Mouse (Mus musculus): Measurements from ENCODE around the gene Rasip1. TPM values are rescaled to one million over a fixed set of nuclear protein-coding genes. Genes with fewer than 3 reads are reported as not detected.
A peak's percentile ranks its signal among the peaks of the same experiment; 100 is the strongest.

The Rasip1 gene
- total and polyA plus RNA-seq, 2 experiments from 2014 or later = 27.2 to 37.4 TPM

DNA sequence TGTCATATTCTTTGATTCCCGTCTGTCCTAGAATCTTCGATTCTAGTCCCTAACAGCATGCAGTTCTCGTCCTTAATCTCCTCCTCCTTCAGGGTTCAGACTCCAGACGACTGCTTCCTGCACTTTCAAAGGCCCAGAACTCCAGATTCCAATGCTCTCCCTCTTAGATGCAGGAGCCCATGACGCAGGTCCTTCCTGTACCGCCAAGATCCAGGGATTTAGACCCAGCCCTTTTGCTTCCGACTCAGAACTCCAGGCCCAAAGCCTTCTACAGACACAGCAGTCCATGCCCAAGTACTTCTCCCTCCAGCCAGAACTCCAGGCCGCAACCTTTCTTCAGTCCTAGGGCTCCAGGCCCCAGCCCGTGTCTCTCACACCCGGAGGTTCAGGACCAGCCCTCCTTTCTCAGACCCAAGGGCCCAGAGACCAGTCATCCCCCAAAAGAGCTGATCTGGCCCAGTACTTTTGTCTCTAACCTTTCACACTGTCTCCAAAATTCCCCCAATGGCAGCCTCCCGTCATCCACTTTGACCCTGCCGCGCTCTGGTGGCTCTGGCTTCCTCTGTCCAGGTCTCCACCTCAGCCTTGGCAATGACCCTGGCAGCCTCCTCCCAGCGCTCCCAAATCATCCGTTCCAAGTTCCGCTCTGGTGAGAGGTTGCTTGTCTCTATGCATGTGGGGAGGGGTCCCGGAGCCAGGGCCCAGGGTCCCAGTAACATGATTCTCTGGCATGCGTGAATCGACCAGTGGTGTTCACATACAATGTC lies 13.1 kb downstream of the Rasip1 start:
- no peak overlapping the region for H3K9ac ChIP-seq
- peaks cover 15% of the 10 kb centered on the region; the same call in 1 of the 2 replicates for H3K4me1 ChIP-seq (ENCODE audit: insufficient read depth)
- H3K27me3 ChIP-seq (ENCODE audit: insufficient read depth, low read length) = no peaks in the 10 kb centered on the region
- H3K4me3 ChIP-seq (ENCODE audit: low read depth, low read length) = no peak overlapping the region
- 75% methylated on average over 19 of the region's 19 CpGs for WGBS
- DNase-seq (no peak), ATAC-seq (no peak)
- H3K4me2 ChIP-seq (ENCODE audit: low read depth) = no peak overlapping the region
- no peak overlapping the region for H3K27ac ChIP-seq (ENCODE audit: low read depth, low read length)
- TF ChIP-seq CTCF (IDR thresholded peaks at IDR 0.05; ENCODE audit: low read depth) = no peak
- H3K9me3 ChIP-seq (ENCODE audit: low read length) = no peaks in the 10 kb centered on the region
- H3K36me3 ChIP-seq (ENCODE audit: insufficient read depth) = peaks cover 5% of the 10 kb centered on the region; the same call in 1 of the 2 replicates

DNA sequence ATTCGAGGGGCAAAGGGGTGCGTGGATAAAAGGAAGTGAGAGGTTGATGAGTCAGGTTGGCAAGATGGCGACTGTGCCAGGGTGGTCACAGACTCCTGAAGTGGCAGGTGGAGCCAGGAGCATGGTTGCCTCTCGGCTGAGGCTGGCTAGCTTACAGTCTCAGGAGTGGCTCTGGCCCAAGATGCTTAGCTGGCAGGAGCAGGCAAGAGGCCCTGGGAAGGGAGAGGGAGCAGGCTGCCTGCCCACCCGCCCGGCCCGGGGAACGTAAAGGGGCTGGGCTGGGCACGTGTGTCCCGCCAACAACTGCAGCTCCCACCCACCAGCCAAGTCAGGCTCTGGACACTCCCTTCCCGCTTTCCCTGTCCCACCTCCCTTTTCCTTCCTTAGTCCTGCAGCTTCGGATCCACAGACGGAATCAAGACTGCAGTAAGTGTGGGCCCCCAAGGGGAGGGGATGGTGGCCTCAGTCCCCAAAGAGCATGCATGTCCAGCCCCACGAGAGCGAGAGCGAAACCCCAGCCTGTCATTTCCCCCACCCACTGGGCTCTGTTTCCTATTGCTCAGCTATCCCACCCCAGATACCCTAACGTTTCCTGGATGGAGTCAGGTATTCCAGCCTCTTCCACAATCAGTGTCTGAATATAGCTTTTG lies 14.2 kb downstream of the Rasip1 start:
- H3K27ac ChIP-seq (ENCODE audit: low read depth, low read length) = no peak overlapping the region
- DNase-seq = no peak
- H3K9ac ChIP-seq = no peak overlapping the region
- H3K9me3 ChIP-seq (ENCODE audit: low read length) = no peaks in the 10 kb centered on the region
- TF ChIP-seq CTCF (IDR thresholded peaks at IDR 0.05; ENCODE audit: low read depth) = no peak
- WGBS = 53% methylated on average over 17 of the region's 17 CpGs
- H3K27me3 ChIP-seq (ENCODE audit: insufficient read depth, low read length) = no peaks in the 10 kb centered on the region
- H3K4me1 ChIP-seq (ENCODE audit: insufficient read depth) = peaks cover 15% of the 10 kb centered on the region; the same call in 1 of the 2 replicates
- ATAC-seq = no peak
- no peaks in the 10 kb centered on the region; the same call in 1 of the 2 replicates for H3K36me3 ChIP-seq (ENCODE audit: insufficient read depth)
- no peak overlapping the region for H3K4me3 ChIP-seq (ENCODE audit: low read depth, low read length)
- no peak overlapping the region for H3K4me2 ChIP-seq (ENCODE audit: low read depth)

DNA sequence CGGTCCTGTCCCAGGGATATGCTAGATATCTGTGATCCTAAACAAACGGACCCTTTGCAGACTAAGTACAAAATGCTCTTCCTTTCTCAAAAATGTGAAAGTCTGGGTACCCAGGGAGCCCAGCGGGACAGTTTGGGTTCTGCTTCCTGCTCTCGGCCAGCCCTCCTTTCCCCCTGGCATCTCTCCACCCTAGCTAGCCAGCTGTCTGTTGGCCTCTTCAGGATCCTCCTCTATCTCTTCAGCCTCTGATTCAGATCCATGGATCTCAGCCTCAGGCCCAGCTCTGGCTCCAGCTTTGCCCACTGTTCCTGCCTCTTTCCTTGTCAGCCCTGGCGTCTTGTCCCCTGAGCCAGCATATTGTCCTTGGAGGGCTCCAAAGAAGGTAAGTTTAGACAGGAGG lies 14.8 kb downstream of the Rasip1 start:
- 83% methylated on average over 5 of the region's 5 CpGs for WGBS
- ATAC-seq = no peak
- TF ChIP-seq CTCF (IDR thresholded peaks at IDR 0.05; ENCODE audit: low read depth) = no peak
- H3K27me3 ChIP-seq (ENCODE audit: insufficient read depth, low read length) = no peaks in the 10 kb centered on the region
- no peaks in the 10 kb centered on the region for H3K36me3 ChIP-seq (ENCODE audit: insufficient read depth)
- DNase-seq = no peak
- no peak overlapping the region for H3K27ac ChIP-seq (ENCODE audit: low read depth, low read length)
- no peak overlapping the region for H3K9ac ChIP-seq
- H3K4me3 ChIP-seq (ENCODE audit: low read depth, low read length) = no peak overlapping the region
- no peak overlapping the region for H3K4me2 ChIP-seq (ENCODE audit: low read depth)
- H3K9me3 ChIP-seq (ENCODE audit: low read length) = no peaks in the 10 kb centered on the region
- H3K4me1 ChIP-seq (ENCODE audit: insufficient read depth) = peaks cover 15% of the 10 kb centered on the region; the same call in 1 of the 2 replicates

DNA sequence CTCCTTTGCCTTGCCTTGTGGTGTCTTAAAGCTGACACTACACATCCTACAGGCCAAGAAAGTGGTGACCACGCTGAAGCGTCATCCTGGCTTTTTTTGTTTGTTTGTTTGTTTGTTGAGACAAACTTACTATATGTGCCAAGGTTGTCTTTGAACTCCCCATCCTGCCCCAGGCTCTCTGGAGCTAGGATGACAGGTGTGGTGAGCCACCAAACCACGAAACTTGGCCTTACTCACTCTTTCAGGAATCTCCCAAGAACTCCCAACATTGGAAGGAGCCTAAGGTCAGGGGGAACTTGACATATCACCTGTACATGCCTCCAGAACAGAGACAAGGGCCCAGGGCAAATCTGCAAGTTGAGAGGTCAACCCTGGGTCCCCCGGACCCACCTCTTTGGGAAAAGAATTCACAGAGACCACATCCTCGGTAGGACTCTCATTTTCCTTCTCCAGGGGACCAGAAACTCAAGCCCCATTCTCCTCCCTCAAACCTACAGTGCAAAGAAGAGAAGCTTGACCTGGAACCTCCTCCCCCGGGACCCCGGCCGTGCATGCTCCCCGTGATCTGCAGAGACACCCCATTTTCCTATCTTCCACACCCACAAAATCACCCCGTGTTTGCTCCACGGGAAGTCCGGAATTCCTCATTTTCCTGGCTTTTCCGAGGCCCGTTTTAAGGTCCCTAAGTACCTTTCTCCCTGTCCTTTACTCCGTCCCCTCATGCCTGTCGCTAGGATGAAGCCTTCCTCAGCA lies 15.4 kb downstream of the Rasip1 start:
- H3K27me3 ChIP-seq (ENCODE audit: insufficient read depth, low read length) = no peaks in the 10 kb centered on the region
- H3K4me2 ChIP-seq (ENCODE audit: low read depth) = peak overlapping the region; percentile 72
- H3K4me3 ChIP-seq (ENCODE audit: low read depth, low read length) = peak overlapping the region; percentile 44
- TF ChIP-seq CTCF (IDR thresholded peaks at IDR 0.05; ENCODE audit: low read depth) = no peak
- no peak for ATAC-seq
- WGBS = 31% methylated on average over 16 of the region's 16 CpGs
- H3K36me3 ChIP-seq (ENCODE audit: insufficient read depth) = no peaks in the 10 kb centered on the region
- H3K9ac ChIP-seq = peak overlapping the region; percentile 59
- no peaks in the 10 kb centered on the region for H3K9me3 ChIP-seq (ENCODE audit: low read length)
- H3K4me1 ChIP-seq (ENCODE audit: insufficient read depth) = peaks cover 15% of the 10 kb centered on the region; the same call in 1 of the 2 replicates
- no peak for DNase-seq
- peak overlapping the region; percentile 87 for H3K27ac ChIP-seq (ENCODE audit: low read depth, low read length)

DNA sequence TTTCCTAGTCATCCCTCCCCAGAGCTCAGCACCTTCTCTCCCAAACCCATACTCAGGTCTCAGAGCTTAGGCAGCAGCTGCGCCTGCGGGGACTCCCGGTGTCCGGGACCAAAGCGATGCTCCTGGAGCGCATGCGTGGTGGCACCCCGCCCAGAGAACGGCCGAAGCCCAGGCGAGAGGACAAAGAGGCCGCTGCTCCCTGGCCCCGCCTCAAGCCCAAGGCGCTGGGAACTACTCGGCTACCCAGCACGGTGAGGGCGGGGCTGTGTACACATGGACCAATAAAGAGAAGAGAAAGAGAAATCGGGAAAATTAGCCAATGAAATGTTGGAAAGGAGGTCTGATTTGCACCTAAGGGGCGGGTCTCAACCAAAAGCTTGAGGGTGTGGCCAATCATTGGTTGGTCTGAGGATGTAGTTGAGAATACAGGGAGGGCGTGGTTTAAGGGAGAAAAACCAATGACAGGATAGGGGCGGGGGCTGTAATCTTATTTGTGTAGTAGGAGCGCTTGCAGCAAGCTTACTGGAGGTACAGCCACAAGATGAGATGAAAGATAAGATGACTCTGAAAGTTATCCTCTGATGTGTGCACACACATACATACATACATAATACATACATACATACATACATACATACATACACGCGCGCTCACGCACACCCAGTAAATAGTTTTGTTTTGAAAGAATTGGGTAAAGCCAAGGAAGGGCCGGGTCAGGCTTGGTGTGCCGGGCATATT lies 16.3 kb downstream of the Rasip1 start:
- no peak for TF ChIP-seq CTCF (IDR thresholded peaks at IDR 0.05; ENCODE audit: low read depth)
- peak overlapping the region; percentile 59 for H3K9ac ChIP-seq
- no peaks in the 10 kb centered on the region for H3K36me3 ChIP-seq (ENCODE audit: insufficient read depth)
- H3K9me3 ChIP-seq (ENCODE audit: low read length) = no peaks in the 10 kb centered on the region
- peak overlapping the region; percentile 72 for H3K4me2 ChIP-seq (ENCODE audit: low read depth)
- H3K4me3 ChIP-seq (ENCODE audit: low read depth, low read length) = peak overlapping the region; percentile 44
- peak overlapping the region; percentile 87 for H3K27ac ChIP-seq (ENCODE audit: low read depth, low read length)
- ATAC-seq (peak; percentile 95), DNase-seq (peak; percentile 96)
- H3K27me3 ChIP-seq (ENCODE audit: insufficient read depth, low read length) = no peaks in the 10 kb centered on the region
- H3K4me1 ChIP-seq (ENCODE audit: insufficient read depth) = peaks cover 15% of the 10 kb centered on the region; the same call in 1 of the 2 replicates
- WGBS = 1% methylated on average over 28 of the region's 28 CpGs

DNA sequence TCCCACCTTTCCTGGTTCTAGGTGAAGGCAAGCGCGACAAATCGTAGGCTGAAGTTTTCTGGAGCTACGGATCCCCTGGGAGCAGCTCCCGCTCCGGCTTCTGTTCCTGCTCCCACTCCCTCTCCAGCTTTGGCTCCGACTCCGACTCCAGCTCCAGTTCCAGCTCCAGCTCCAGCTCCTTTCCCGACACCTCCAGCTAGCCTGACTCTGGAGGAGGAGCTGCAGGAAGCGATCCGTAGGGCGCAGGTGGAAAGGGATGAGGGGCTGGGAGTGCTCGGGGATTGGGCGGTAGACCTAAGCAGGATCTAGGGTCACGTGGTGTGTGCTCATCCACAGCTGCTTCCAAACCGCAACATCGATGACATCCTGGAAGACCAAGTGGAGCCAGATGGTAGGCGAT lies 16.9 kb downstream of the Rasip1 start:
- WGBS = 4% methylated on average over 18 of the region's 18 CpGs

More for the DNA sequence above, 16.9 kb downstream of the Rasip1 start:
- Histone ChIP-seq H3K4me3 (ENCODE audit: low read depth, low read length) (peak overlapping the region; percentile 27), H3K9ac (peak overlapping the region; percentile 14; the same call in 1 of the 2 replicates), H3K9me3 (ENCODE audit: low read length) (no peaks in the 10 kb centered on the region), H3K27me3 (ENCODE audit: insufficient read depth, low read length) (no peaks in the 10 kb centered on the region), H3K27ac (ENCODE audit: low read depth, low read length) (peak overlapping the region; percentile 62), H3K4me2 (ENCODE audit: low read depth) (peak overlapping the region; percentile 72), H3K4me1 (ENCODE audit: insufficient read depth) (peaks cover 15% of the 10 kb centered on the region; the same call in 1 of the 2 replicates), H3K36me3 (ENCODE audit: insufficient read depth) (no peaks in the 10 kb centered on the region)
- DNase-seq = peak; percentile 78
- TF ChIP-seq CTCF (IDR thresholded peaks at IDR 0.05; ENCODE audit: low read depth) = no peak
- peak; percentile 53 for ATAC-seq

Measured in forebrain, postnatal 0 days (tissue).